Mouse (Mus musculus) left cerebral cortex, adult 8-10 months (tissue): ENCODE measurements around the gene Lyst. TPM values are rescaled to one million over a fixed set of nuclear protein-coding genes. Genes with fewer than 3 reads are reported as not detected.

Source experiments
- DNase-seq, 2 experiments: peaks; one replicate each; pipeline ENCODE4 v3.0.0; 2022; ENCODE audit warnings: low spot score in 2 of 2
- total RNA-seq, 4 experiments: library from RNA; stranded (reverse); gene quantifications; 2 replicates each; pipeline ENCODE4 v1.2.4; 2022

Lyst gene
- total RNA-seq, 4 experiments from 2014 or later = 54.0 to 66.9 (median 61.0) TPM

- DNase-seq = no peak
Observed at GRCm38 (mm10) chr13:13828125-13828524, 237.9 kb downstream of the Lyst start.

Other genes with a start within 250 kb of the Lyst start
- gene Gpr137b, start 196.4 kb upstream of the Lyst start, total RNA-seq = 10 to 100 TPM; 25.1 to 29.5 (median 28.4) TPM
- 1 to 10 TPM; 4.7 to 6.3 (median 5.2) TPM for gene Nid1, start 152.8 kb upstream of the Lyst start, total RNA-seq
- gene Gng4, start 193.7 kb downstream of the Lyst start, total RNA-seq = 10 to 100 TPM; 36.5 to 53.6 (median 42.8) TPM